Mouse (Mus musculus) layer of hippocampus, postnatal 25 days (tissue): ENCODE results near the gene Gpsm2. TPM values are rescaled to one million over a fixed set of nuclear protein-coding genes. Genes with fewer than 3 reads are reported as not detected.
"Not testable (repeated sequence)": the region's sequence is repeated elsewhere in the genome, so short reads cannot be mapped to it uniquely, and the experiment has no call there.

Experiments
- DNase-seq, 2 experiments: peaks; one replicate each; pipeline ENCODE4 v3.0.0; 2022; ENCODE audit warnings: mixed read lengths in 2 of 2, low spot score in 1 of 2; ENCODE audit errors: extremely low spot score in 1 of 2
- total RNA-seq, 2 experiments: library from RNA; stranded (reverse); gene quantifications; 2 replicates each; pipeline ENCODE4 v1.2.3; 2021

The Gpsm2 gene
- total RNA-seq, 2 experiments from 2014 or later: 17.8 to 17.9 TPM

- no peak for DNase-seq
These were observed 61.2 kb downstream of the Gpsm2 start for GRCm38 (mm10) chr3:108660941-108661340.

DNA sequence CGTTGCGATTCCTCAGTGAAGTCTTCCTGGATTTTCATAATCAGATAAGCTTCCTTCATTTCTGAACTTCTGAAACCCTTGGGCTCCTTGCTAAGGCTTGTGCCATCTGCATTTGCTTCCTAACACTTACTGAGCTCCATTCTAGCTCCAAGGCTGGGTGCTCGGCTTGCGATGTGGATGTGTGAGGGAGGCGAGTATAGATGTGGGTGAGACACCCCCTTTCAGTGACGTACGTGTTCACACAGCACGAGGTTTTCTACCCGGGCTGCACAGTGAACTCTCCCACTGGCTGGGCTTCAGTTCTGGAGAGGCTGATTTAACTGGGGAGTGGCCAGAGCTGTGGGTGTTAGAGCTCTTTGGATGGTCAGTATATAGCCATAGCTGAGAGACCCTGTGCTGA, 63.5 kb downstream of the Gpsm2 start:
- DNase-seq: no peak

DNA sequence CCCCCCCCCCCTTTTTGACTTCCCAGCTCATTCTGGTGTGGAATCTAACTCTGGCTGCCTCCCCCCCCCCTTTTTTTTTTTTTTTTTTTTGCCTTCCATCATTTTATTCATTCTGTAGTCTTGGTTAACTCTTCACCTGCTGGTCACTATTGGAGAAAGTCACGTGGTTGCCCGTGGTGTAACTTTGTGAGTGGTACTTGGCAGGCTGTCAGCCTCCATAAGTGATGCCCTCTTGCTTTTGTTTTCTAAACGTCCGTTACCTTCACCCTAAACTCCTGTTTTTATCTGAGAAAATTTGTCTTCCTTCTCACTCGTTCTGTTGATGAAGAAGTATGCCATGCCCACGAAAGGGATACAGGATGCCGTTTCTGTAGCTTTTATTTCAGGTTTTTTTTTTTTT, 66.6 kb downstream of the Gpsm2 start:
- no peak for DNase-seq

- no peak for DNase-seq
These were observed 67.5 kb downstream of the Gpsm2 start for GRCm38 (mm10) chr3:108654566-108654965.

DNA sequence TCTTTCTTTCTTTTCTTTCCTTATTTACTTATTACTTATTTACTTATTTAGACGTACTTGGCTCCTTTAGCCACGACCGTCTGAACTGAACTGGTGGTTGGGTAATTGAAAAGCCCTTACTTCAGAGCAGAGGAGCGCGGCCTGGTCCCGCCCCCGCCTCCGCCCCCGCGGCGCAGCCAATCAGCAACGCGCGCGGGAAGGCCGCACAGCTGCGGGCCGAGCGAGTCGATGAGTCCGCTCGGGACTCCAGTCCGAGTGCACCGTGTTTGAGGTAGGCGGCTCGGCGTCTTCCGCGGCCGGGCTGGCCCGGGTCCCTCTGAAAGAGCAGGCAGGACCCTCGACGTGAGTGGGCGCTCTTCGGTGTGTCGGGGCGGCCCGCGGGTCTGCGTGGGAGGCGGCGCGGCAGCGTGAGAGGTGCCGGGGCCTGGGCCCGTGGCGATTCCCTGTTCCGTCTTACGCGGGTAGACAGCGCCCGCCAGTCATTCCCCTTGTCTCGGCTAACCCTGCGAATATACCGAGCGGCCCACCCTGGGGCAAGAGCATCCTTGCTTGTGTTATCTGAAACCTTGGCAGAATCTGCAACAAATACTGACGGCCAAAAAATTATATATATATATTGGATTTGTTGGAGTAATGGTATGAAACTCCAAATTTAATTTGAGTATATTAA, 68.3 kb downstream of the Gpsm2 start, which contains the start of gene Clcc1:
Gene Clcc1, plus strand, starts transcription at position 204 of the 670 bp plus-strand sequence.
- DNase-seq: peak; percentile 90 to 93

DNA sequence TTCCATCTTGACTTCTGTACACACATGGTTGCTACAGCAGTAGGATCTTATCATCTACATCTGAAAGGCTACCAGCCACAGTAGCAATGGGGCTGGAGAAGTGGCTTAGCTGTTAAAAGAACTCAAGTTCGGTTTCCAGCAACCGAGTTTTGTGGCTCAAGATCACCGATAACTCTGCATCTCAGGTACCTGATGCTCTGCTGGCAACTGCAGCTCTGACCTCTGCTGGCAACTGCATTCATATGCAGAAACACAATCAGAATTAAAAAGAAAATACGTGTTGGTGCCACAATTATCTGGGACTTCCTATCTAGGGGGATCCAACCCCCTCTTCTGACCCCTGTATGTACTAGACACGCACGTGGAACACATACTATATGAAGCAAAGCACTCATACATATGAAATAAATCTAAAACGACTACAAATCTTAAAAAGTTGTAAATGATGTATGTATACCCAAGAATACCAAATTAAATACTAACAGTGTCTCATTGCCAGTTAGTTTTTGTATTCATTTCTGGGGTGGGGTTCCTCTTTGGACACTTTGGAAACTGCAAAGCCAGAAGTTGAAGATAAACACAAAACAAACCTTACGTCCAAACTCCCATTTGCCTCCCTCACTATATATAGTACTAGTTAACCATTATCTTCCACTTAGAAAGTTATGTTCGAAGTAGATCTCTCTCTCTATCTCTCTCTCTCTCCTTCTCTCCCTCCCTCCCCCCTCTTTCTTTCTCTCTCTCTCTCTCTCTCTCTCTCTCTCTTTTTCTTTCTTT, 69.1 kb downstream of the Gpsm2 start:
- DNase-seq: no peak

DNA sequence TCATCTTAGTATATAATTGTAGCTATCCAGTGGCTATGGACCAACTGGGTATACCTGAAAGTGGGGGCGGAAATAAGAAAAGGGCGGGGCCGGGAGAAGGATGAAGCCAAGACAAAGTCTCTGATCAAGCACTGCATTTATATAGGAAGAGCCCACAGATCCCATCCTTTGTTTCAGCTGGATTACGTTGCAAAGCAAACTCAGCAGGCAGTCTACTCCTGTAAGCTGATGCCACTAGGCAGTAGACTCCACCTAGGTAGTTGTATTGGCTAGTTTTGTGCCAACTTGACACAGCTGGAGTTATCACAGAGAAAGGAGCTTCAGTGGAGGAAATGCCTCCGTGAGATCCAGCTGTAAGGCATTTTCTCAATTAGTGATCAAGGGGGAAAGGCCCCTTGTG, 74.4 kb downstream of the Gpsm2 start:
- not testable (repeated sequence) for DNase-seq

- DNase-seq: peak in 1 of 2 experiments; percentile 16
These were observed 76.1 kb downstream of the Gpsm2 start for GRCm38 (mm10) chr3:108646036-108646435.

GRCm38 (mm10) chr3:108644856-108645255, 77.3 kb downstream of the Gpsm2 start:
- DNase-seq: no peak

GRCm38 (mm10) chr3:108640998-108641397, 81.1 kb downstream of the Gpsm2 start:
- no peak for DNase-seq

DNA sequence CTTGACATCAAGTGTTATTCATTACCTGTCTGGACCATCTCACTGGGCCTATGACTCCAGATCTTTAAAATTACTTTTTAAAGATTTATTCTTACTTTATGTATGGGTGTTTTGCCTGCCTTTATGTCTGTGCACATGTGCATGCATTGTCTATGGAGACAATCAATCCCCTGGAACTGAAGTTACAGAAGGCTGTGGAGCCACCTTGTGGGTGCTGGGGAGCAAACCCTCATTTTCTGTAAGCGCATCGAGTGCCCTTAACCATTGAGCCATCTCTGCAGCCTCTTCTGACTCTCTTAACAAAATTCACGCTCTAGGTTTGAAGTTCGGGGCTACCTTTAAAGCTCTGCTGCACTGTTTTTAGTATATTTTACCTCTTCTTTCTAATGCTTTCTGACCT, 82.7 kb downstream of the Gpsm2 start:
- DNase-seq: no peak

DNA sequence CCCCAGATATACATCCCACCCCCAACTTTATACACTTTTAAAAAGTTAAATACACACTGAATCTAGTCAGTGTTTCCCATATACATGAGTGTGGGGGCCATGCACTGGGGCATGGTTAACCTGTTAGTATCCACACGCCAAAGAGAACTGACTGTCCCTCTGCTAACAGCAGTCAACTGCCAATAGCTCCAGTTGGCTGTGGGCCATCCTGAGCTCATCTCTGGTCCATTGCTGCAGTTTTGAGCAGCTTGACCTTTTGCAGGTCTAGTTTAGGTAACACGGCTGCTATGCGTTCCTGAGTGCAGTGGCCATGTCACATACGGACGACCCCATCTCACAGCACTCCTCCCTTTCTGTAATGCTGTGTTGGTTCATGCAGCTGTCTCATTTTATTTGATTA, 87.3 kb downstream of the Gpsm2 start:
- DNase-seq: no peak

Other genes with a start within 250 kb of the Gpsm2 start
- gene 1700013F07Rik, start 188.2 kb downstream of the Gpsm2 start, total RNA-seq: 1 to 10 TPM in 1 of 2 experiments, under 1 TPM in 1; 0.98 to 2.4 TPM
- 10 to 100 TPM; 24.2 to 27.8 TPM for gene 5330417C22Rik, start 185.8 kb downstream of the Gpsm2 start, total RNA-seq
- 10 to 100 TPM; 49.6 to 54.1 TPM for gene Tmem167b, start 159.8 kb downstream of the Gpsm2 start, total RNA-seq
- gene Taf13, start 150.6 kb downstream of the Gpsm2 start, total RNA-seq: 10 to 100 TPM; 25.6 to 29.0 TPM
- gene Wdr47, start 131.0 kb downstream of the Gpsm2 start, total RNA-seq: 100 to 1,000 TPM; 130 to 139 TPM
- gene Clcc1, start 68.4 kb downstream of the Gpsm2 start, total RNA-seq: 10 to 100 TPM; 27.0 to 31.0 TPM
- gene Aknad1, start 17.3 kb upstream of the Gpsm2 start, total RNA-seq: not detected
- 10 to 100 TPM; 24.3 to 26.4 TPM for gene Stxbp3, start 118.2 kb upstream of the Gpsm2 start, total RNA-seq
- under 1 TPM in 1 of 2 experiments, not detected in 1; 0.23 TPM for gene Fndc7, start 167.7 kb upstream of the Gpsm2 start, total RNA-seq
- 10 to 100 TPM; 36.4 to 50.8 TPM for gene Prpf38b, start 189.4 kb upstream of the Gpsm2 start, total RNA-seq
- gene Henmt1, start 217.6 kb upstream of the Gpsm2 start, total RNA-seq: 1 to 10 TPM; 3.6 to 4.1 TPM
- gene Gm9857, start 218.1 kb upstream of the Gpsm2 start, total RNA-seq: not detected